Mouse (Mus musculus) gonadal fat pad, adult 2 months (tissue): ENCODE measurements around the gene Pde4a. TPM values are rescaled to one million over a fixed set of nuclear protein-coding genes. Genes with fewer than 3 reads are reported as not detected.
"Not testable (repeated sequence)": the region's sequence is repeated elsewhere in the genome, so short reads cannot be mapped to it uniquely, and the experiment has no call there.

ENCODE experiments used
- DNase-seq: peaks from one replicate; pipeline ENCODE4 v3.0.0-alpha.2; 2012; ENCODE audit warnings: low read depth
- polyA plus RNA-seq: library from polyadenylated mRNA; depleted of rRNA; stranded (reverse); fragments of >200 nt; gene quantifications from 2 replicates; pipeline ENCODE4 v1.2.3, GENCODE M21; 2012

The Pde4a gene
- polyA plus RNA-seq, 1 experiment: 16.6 TPM

- DNase-seq: no peak
Measured at GRCm38 (mm10) chr9:21220490-21221382, 55.2 kb downstream of the Pde4a start.

GRCm38 (mm10) chr9:21221383-21221929, 55.9 kb downstream of the Pde4a start:
- no peak for DNase-seq

GRCm38 (mm10) chr9:21223490-21223889, 58.0 kb downstream of the Pde4a start:
- not testable (repeated sequence) for DNase-seq

DNA sequence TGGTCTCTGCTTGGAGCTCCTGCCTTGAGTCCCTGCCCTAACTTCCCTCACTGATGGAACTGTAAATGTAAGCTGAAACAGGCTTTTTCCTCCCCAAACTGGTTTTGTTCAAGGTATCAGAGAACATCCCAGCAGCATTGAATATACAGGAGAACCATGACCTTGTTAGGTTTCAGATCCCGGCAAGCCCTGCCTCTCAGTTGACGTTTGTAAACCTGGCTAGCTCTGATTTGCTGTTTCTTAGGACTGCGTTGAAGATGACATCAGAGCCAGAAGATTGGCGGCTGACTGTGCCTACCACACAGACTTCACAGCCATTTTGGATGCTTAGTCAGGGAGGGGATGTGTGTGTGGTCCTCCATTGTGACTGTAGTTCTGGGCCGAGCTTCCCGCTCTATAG, 58.4 kb downstream of the Pde4a start:
- DNase-seq: no peak

GRCm38 (mm10) chr9:21224576-21225414, 59.3 kb downstream of the Pde4a start:
- no peak for DNase-seq

DNA sequence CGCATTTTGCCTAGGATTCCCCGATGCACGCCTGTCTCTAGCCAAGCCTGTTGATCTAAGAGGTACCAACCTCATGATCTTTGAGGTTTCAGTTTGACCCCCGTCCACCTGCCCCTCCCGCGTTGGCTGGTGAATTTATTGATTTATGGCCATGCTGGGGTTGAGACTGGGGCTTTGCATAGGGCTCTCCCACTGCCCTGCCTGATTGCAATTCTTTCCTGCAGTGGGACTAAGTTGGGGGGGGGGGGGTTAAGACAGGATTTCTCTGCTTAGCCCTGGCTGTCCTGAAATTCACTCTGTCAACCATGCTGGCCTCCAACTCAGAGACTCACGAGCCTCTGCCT, 59.9 kb downstream of the Pde4a start:
- DNase-seq: no peak

DNA sequence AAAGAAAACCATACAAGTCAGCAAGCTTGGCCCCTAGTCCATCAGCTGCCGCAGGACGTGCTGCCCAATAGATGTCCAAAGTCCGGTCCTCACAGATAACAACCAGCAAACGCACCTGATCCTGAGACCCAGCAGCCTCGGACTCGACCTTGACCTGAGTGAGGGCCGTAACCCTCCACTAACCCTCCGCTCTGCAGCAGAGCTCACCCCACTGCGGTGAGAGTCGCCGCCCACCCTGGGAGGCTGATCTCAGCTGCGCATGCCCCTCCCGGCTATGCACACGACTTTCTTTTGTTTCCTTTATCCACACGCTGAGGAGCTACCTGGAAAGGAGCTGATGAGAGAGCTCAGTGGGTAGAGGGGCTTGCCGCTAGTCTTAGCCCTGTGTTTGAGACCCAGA, 61.8 kb downstream of the Pde4a start:
- no peak for DNase-seq

DNA sequence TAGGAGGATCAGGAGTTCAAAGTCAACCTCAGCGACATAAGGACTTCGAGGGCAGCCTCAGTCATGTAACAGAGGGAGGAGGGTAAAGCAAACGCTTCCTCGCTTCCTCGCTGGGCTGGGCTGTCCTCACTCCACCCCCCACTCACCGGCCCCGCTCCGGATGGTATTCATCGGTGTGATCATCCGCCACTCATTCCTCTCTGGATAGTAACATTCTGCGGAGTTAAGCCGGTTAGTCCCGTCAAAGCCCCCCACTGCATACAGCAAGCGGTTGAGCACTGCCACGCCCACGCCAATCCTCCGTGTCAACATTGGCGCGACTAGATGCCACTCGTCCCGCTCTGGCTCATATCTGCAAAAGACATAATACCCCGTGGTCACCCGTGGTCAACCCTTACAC, 66.0 kb downstream of the Pde4a start:
- DNase-seq: no peak

DNA sequence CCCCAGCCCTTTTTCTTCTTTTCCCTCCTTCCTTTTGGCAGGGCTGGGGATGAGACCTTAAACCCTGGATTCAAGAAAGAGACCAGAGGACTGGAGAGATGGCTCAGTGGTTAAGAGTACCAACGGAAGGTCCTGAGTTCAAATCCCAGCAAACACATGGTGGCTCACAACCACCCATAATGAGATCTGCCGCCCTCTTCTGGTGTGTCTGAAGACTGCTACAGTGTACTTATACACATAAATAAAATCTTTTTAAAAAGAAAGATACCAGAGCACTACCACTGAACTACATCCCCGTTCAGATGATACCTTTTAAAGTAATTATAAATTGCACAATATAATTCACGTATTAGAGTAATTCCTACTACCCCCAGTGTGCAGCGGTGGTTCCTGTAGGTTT, 67.4 kb downstream of the Pde4a start:
- DNase-seq: no peak

GRCm38 (mm10) chr9:21233366-21233765, 67.9 kb downstream of the Pde4a start:
- no peak for DNase-seq

GRCm38 (mm10) chr9:21233805-21234204, 68.3 kb downstream of the Pde4a start:
- DNase-seq: no peak

DNA sequence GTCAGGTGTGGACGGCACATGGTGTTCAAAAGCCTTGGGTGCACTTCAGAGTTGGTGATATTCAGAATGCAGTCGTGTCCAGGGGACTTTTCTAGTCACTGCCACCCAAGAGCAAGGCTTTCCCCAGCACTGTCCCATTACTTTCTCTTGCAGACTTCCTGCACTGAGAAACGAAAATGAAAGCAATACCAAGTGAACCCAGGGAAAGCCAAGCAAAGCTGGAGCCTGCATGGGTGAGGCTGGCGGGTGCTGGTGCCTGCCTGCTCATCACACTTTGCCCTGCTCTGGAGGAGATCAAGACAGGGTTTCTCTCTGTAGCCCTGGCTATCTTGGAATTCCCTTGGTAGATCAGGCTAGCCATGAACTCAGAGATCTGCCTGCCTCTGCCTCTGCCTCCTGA, 69.8 kb downstream of the Pde4a start:
- DNase-seq: no peak

DNA sequence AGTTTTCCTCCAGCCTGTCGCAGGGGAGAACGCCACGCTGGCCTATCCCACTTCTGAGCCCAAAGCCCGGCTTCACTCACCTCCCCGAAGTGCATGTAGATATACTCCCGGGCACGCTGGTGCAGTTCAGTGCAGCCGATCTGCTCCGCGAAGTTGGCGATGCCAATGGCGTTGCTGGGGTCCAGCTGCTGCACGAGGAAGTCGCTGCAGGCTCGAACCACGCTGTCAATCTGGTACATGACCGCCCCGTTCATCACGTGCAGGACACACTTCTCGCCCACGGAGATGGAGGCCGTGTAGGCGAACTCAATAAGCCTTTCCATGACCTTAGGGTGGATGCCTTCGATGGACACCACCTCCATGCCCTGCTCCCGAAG, 71.5 kb downstream of the Pde4a start:
- DNase-seq: no peak

DNA sequence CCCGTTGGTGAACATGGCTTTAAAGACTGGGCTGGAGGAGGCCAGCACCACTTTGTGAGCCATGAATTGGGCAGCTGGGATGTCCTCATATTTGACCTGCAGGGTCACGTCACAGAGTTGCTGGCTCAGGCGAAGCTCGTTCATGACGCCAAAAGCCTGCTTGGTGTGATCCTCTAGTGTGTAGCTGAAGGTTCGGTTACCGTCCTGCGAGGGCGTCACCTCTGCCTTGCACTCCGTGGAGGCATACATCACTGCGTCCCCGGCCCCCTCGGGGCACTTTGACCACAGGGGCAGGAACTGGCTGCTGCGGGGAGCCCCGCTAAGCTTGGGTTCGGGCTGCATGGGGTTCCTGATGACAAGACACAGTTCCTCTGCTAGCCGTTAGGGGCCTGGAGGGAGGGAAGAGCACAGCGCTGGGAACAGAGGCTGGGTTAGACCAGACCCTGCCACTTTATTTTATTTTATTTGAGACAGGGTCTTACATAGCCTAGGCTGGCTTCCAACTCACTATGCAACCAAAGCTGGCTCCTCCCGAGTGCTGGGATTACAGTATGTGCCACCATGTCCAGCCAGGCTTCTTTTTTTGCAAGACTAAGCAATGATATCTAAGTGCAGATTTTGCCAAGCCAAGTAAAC, 72.0 kb downstream of the Pde4a start:
- no peak for DNase-seq

GRCm38 (mm10) chr9:21238004-21238732, 72.7 kb downstream of the Pde4a start:
- DNase-seq: no peak

DNA sequence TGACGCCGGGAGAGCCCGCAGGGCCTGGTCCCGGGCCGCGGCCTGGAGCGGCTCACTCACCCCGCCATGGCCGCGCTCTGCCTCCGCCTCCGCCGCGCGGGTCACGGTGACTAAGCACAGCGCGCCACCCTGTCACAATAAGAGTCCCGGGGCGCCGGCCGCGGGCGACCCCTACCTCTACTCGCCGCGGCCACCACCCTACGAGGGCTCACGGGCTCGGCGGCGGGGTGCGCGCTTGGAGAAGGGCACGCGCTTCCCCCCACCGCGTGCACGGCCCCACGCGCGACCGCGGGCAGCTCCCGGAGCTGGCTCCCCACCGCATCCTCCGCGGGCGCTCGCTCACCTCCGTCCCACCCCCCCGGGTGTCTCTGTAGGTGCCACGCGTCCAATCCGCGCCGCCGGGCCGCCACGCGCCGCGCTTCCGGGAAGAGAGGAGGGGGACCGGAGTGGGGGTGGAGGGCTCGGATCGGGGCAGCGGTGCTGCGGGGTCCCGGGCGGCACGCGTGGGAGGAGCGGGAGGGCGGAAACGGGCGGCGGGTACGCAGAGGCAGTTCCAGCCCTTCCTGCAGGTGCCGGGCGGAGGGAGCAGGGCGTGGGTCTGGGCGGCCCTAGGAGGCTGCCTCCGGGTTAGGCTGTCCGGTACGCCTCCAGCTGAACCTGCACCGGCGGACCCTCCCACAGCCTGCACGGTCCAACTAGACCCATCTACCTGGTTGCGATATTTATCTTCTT, 73.4 kb downstream of the Pde4a start, which contains the start of gene Keap1:
TSS of gene Keap1 (minus strand) at position 629 of the 732 bp plus-strand sequence.
- DNase-seq: no peak

DNA sequence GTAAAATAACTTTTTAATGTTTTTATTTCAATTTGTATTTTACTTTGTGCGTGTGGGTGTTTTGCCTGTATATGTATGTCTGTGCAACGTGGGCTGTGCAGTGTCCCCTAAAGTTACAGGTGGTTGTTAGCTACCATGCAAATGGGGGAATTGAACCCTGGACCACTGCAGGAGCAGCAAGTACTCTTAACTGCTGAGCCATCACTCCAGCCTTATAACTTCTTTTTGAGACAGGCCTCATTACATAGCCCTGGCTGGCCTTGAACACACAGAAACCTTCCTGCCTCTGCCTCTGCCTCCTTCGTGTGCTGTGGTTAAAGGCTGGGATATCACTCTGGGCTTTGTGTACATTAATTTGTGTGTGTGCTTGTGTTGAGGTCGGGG, 73.9 kb downstream of the Pde4a start:
- DNase-seq: no peak

- no peak for DNase-seq
Measured at GRCm38 (mm10) chr9:21241343-21241742, 75.8 kb downstream of the Pde4a start.

- no peak for DNase-seq
Measured at GRCm38 (mm10) chr9:21243826-21244427, 78.4 kb downstream of the Pde4a start.

DNA sequence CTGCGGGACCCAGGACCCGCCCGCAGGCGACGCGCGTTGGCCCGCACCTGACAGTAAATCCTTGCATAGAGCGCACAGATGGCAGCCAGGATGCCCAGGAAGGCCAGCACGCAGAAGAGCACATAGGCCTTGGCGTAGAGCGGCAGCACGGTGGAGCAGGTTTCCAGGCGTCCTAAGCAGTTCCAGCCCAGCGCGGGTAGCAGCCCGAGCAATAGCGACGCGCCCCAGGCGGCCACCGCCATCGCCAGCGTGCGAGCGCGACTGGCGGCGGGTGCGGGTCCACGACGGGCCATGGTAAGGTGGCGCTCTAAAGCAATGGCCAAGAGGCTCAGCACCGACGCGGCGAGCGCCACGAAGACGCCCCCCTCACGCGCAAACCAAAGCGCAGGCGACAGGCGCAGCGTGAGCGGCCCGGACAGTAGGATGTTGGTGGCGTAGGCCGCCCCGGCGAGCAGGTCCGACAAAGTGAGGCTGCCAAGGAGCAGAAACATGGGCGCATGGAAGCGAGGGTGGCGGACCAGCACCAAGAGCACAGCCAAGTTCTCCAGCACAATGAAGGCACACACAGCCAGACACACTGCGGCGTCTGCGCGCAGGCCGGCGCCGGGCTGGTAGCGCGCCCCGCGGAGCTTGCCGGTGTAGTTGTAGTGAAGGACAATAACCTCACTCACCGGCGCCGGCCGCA, 79.1 kb downstream of the Pde4a start:
- DNase-seq: no peak
